Mouse (Mus musculus) embryo, embryonic 9.5 days (tissue): ENCODE measurements around the gene Birc5.
A peak's percentile ranks its signal among the peaks of the same experiment; 100 is the strongest.

Source experiments
- DNase-seq: peaks from one replicate; pipeline ENCODE4 v3.0.0-alpha.2; 2017; ENCODE audit errors: extremely low spot score

Birc5 gene

GRCm38 (mm10) chr11:117886000-117886399, 36.9 kb downstream of the Birc5 start:
- no peak for DNase-seq

DNA sequence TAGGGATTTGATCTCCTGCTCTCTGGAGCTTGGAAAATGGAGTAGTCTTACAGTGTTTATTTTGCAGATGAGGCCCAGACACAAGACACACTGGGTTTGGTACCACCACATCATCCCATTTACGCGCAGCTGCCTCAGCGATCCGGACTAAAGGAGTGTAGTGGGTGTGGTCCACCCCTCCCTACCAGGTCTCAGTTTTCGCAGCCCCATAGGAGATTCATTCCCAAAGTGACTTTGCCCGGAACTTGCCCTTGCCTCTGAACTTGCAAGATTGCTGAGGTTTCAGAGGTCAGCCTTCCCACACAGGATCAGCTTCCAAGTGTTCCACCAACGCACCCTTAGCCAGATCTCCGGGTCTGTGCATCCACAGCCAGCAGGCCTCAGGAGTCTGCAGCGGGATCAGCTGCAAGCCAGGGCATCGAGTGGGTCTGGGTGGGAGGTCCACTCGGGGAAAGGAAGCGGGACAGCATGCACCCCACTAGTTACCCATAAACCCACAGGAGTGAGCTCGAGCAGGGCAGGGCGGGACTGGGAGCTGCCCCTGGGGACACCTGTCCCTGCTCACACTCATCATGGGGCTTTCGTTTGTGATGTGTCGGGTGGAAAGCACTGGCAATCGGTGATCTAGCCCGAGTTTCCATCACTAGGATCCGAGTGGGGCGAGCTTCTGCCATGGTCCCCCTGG, 39.3 kb downstream of the Birc5 start:
- DNase-seq = no peak

- peak; percentile 54 for DNase-seq
Measured at GRCm38 (mm10) chr11:117888853-117889822, 40.1 kb downstream of the Birc5 start.

DNA sequence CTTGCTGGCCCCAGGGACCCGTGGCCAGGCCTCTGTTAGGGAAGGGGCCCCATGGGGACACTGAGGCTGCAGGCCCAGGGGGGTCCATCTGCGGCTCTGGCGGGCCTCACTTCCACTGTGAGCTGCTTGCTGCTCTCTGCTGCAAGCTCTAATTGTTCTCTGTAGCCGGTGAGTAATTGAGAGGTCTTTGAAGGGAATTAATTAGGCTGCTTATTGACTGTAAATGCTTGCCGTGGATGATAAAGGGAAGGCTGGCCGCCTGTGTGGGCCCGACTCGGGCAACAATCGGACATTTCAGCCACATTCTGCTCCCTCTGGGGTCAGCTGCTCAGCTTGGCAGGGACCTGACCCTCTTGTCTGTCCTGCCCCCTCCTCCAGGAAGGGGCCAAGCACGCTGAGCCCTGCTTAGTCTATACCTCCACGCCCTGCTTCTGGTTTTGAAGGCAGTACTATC, 40.9 kb downstream of the Birc5 start:
- no peak for DNase-seq

DNA sequence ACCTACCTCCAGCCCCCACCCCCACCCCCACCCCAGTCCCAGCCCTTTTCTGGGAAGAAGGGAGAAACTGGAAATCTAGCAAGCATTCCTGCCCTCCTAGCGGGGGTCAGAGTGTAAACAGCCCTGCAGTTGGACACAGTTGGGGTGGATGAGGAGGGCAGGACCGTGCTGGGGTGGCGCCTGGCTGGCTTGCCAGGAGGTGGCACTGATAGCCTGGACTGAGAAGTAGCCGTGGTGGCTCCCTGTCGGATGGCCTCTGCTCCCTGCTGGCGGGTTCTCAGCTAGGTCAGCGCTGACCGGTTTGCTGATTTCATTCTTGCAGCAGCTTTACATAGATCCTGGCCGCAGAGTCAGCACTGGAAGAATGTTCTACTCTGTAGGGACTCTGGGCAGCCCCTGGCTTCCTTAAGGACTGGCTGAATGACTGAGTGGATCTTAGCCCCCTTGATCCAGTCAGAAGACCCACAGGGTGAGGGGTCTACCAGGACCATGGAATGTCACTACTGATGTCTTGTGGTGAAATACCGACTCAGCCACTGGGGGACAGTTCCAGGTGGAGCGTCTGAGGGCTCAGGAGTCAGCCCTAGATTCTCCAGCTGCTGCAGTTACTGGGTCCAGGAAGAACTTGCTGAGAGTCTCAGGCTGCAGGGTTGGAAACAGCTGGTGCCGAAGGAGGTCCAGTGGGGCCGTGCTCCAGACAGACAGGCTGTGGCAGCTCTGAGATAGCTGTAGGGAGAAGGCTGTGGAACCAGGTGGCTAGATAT, 41.6 kb downstream of the Birc5 start:
- peak; percentile 53 for DNase-seq

DNA sequence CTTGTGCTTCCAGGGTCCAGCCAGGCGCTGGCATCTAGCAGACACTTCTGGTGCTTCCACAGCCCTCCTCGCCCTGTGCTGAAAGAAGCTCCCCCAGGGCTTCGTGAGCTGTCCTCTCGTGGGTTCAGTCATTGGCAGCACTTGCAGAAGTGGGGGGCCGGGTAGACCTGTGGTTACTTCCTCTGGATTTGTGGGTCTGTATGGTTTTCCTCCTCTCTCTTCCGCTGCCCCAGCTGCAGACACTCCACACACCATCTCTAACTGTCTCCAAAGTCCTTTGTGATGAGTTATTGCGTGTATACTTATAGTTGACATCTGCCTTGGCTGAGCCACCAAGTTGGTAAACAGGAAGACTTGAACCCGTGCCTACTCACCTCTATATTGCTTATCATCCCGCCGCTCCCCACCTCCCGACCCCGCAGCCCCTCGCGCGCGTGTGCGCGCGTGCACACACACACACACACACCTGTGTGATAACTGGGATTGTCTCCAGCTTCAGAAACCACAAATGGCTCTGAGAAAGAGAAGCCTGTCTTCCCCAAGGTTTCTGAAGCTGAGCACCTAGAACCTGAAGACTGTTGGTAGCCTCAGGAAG, 42.6 kb downstream of the Birc5 start:
- DNase-seq = no peak

DNA sequence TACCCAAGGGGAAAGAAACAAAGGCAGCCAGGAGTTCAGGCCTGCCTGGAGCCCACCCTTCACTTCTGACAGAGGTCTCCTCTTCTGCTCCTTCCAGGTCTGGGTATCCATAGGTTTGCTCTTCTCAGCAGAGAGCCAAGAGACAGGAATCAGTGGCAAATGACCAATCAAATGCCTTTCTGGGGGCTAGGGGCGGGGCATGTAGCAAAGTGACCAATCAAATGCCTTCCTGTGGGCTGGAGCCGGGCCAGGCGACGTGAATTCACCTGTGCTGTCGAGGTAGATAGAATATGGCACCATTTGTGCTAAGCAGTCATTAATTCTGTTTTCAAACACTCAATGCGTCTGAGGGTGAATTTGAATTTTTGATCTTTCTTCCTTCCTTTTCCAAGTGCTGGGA, 43.1 kb downstream of the Birc5 start:
- DNase-seq = no peak

DNA sequence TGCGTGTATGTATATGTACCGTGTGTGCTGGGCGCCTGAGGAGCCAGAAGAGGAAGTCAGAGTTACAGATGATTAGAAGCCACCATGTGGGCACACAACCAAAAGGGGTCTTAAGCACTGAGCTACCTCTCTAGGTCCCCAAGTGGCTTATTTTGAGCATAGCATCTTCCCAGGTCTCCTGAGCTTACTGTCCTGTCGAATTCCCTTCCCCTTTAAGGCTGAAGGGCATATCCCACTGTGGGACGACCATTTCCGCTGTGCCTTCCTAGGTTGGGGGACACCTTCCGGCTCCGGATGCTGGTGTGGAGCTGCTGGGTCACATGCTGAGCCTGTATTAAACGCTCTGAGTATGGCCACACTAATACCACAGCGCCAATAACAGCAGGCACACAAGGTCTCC, 45.6 kb downstream of the Birc5 start:
- DNase-seq = no peak

GRCm38 (mm10) chr11:117896533-117896932, 47.5 kb downstream of the Birc5 start:
- DNase-seq = no peak

GRCm38 (mm10) chr11:117902282-117902681, 53.2 kb downstream of the Birc5 start:
- DNase-seq = no peak

DNA sequence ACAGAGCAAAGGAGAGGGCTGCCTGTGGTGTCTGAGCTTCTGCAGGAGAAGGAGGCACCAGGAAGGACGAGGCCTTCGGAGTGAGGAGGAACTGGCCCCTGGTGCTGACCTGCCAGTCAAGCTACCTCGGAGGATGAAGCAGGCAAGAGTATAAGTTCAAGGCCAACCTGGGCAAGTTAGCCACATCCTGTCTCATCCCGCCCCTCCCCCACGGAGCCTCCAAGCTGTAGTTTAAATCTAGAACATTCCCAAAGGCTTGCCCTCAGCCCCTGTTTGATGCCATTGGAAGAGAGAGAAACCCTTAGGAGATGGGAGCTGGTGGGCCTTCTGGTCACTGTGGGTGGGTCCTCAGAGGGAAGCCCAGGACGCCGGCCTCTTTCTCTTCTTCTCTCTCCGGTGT, 55.4 kb downstream of the Birc5 start:
- DNase-seq = no peak
